Mouse (Mus musculus) lung, postnatal 36 days (tissue): ENCODE data around the gene Zfp574.

ENCODE experiments used
- DNase-seq: peaks from one replicate; pipeline ENCODE4 v3.0.0; 2022; ENCODE audit warnings: mixed read lengths

The Zfp574 gene

DNA sequence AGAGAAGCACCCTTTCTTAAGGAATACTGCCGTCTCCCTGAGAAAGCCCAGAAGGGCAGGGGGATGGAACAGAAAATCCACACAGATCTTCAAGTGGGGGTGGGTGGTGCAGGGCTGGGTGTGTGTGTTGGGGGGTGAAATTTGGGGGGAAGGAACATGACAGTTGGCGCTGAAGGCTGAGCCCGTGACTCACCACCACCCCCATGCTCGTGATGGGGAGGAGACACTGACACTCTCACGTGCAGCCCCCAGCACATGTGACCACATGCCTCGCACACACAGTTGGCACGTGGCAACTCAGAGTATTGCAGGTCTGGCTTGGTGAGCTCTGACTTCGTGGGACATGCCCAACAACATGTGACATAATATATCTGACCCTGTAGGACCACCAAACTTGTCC, 1.6 kb downstream of the Zfp574 start:
- no peak for DNase-seq

DNA sequence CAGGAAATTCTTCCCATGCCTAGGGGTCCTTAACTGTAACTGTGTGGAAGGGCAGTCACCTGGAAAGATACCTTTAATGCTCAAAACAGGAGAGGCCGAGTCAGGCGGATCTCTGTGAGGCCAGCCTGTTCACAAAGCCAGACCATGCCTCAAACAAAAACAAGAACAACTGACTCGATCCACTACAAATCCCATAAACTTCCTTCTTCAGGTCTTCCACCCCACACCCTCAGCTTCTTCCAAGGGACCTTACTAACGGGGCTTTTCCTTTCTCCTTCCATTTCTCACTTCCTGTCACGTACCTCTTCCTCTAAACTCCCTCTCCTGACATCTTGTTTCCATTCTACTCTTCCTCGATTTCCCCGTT, 3.9 kb downstream of the Zfp574 start:
- no peak for DNase-seq

DNA sequence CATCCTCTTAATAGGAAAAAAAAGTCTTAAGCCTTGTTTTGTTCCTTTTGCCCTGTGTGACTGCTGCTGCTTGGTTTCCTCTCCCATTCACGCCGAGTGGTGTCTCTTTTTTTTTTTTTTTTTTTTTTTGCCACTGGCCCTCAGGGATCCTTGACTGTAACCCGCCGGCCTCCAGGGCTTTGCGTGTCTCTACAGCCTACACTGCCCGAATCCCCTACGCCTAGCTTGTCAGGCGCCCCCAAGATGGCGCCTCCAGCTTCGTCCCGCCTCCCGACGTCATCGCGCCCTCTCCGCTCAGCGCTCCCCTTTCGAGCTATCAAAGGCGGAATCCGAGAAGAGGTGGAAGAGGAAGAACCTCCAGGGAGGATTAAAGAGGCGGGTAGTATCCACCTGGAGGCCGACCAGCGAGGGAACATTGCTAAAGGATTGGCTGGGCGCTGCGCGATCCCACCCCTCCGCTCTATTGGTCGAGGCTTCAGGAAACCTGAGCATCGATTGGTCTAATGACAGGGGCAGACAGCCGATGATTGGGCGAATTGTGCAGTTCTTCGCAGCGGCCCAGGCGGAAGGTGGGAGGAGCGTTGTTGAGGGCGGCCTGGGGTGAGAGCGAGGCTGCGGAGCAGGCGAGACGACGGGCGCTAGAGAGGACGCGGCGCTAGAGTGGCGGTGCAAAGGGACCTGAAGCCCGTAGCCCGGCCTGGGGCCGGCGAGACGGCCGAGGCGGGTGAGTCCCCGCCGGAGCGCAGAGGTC, 4.5 kb downstream of the Zfp574 start:
- peak; percentile 99 for DNase-seq

DNA sequence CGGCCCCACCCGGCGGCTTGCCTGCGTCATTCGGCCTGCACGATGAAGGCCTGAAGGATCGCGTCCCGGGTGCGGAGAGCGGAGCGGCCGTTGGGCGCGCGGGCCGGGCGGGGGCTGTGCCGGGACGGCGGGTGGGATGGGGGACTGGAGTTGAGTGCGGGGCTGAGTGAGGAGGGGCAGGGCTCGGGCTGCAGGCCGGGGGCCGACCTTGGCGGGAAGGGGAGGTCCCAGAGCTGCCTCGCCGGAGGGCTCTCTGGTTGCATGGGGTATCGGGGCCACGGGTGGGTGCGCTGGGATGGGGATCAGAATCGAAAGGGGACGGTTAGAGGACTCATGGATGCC, 5.0 kb downstream of the Zfp574 start:
- DNase-seq = no peak

DNA sequence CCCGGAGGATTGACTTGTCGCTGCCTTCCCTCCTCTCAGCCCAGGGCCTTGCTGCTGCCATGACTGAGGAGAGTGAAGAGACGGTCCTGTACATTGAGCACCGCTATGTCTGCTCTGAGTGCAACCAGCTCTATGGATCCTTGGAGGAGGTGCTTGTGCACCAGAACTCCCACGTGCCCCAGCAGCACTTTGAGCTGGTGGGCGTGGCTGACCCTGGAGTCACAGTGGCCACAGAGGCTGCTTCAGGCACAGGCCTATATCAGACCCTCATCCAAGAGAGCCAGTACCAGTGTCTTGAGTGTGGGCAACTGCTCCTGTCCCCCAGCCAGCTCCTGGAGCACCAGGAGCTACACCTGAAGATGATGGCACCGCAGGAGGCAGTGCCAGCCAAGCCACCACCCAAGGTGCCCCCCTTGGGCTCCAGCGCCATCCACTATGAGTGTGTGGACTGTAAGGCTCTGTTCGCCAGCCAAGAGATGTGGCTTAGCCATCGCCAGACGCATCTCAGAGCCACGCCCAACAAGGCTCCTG, 7.2 kb downstream of the Zfp574 start:
- peak; percentile 30 for DNase-seq

DNA sequence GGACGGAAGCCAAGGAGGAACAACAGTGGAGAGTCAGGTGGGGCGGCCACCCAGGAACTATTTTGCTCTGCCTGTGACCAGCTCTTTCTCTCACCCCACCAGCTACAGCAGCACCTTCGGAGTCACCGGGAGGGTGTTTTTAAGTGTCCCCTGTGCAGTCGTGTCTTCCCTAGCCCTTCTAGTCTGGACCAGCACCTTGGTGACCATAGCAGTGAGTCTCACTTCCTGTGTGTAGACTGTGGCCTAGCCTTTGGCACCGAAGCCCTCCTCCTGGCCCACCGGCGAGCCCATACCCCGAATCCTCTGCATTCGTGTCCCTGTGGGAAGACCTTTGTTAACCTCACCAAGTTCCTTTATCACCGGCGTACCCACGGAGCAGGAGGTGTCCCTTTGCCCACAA, 8.1 kb downstream of the Zfp574 start:
- DNase-seq = no peak

DNA sequence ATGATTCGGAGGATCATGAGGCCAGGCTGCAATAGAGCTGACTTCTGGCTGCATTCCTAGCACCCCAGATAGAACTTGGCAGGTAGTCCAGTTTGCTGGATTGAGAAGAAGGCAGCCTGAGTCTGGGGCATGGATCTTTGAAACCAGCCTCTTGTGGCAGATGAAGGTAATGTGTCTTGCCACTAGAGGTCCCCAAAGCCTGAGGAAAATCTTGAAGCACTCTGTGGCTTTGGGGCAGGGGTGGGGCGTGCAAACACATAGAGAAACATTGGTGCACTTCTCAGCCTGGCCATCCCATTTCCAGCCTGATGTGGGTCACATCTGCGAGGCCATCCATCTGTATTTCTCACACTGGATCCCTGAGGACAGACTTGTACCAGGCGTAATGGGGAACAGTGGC, 10.1 kb downstream of the Zfp574 start:
- DNase-seq = peak; percentile 71

DNA sequence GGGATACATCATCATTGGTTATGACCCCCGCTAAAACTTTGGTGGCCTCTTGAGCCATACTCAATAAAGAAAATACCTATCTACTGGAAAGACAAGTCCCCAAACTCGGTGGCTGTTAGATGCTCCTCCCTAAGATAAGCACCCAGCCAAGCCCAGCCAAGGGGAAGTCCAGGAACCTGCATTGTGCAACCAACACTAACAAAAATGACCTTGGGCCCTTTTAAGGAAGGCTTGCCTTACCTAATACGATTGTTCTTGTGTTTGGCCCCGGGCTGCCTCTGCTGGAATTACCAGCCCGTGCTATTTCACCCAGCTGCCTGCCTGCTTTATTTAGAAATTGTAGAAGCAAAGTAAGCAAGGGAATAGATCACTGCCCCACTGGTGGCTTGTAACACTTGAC, 12.3 kb downstream of the Zfp574 start:
- DNase-seq = peak; percentile 60

DNA sequence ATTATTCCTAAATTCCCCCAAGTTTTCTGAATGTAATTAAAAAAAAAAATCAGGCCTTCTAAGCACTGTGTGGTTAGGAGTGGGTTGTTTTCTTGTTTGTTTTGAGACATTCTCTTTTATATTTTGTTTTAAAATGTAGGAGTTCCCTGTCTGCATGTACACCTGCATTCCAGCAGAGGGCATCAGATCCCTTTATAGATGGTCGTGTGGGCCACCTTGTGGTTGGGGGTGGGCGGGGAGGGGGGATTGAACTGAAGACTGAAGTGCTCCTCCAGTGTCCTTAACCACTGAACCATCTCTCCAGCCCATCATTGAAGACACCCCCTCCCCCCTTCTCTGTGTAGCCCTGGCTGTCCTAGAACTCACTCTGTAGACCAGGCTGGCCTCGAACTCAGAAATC, 14.3 kb downstream of the Zfp574 start:
- no peak for DNase-seq

DNA sequence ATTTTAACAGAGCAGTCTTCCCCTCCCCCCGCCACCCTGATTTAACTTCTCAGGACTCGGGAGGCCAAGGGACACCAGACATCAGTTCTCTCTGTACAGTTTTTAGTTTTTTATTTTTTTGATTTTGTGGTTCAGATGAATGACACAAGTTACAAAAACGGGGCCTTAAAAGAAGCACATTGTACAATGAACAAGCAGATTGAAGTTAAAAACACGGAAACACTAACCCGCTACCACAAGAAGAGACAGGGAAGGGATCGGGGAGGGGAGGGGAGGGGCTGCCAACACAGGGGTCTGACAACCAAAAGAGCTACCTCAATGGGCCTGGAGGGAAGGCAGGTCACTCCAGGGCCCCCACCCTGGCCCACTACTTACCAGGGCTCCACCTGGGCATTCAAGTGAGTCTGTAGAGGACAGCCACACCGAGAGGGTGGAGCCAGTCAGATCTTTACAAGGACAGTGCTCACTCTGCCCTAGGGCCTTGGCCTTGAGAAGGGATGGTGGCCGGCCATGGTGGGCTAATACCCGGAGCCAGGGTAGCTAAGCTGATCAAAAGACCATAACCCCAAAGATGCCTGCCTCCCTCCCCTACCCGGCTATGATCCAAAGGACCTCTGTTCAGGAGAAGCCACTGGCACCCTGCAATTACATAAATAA, 15.0 kb downstream of the Zfp574 start:
- DNase-seq = no peak

DNA sequence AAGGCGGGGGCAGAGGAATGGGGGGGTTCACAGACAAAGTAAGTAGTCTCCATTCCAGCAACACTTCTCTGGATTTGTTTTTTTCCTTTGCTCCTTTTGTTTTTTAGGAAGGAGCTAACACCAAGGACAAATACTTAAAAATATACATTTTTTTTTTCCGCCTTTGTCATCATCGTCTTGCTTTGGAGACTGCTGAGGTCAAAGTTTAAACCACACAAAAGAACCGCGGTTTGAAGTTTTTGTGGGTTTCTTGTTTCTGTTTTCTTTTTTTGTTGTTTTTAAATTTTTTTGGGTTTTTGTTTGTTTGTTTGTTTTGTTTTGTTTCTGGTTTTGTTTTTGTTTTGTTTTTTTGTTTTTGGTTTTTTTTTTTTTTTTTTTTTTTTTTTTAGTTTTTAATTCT, 15.6 kb downstream of the Zfp574 start:
- no peak for DNase-seq

DNA sequence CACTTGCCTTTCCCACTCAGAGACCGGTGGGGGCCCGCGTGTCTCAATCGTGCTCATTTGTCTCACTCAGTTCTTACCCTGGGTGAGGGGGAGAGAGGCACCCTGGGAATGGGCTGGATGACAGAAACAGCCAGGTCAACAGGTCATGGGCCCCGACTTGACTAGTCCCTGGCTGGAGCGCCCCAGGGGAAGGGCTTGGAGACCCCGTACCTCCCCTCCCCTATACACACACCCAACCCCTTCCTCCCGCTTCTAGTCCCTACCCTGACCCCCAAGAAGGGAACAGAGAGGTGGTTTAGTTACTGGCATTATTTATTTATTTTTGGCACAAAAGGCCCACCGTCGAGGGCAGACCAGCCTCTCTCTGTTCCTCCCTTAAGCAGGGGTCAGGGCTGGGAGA, 16.2 kb downstream of the Zfp574 start:
- DNase-seq = no peak

DNA sequence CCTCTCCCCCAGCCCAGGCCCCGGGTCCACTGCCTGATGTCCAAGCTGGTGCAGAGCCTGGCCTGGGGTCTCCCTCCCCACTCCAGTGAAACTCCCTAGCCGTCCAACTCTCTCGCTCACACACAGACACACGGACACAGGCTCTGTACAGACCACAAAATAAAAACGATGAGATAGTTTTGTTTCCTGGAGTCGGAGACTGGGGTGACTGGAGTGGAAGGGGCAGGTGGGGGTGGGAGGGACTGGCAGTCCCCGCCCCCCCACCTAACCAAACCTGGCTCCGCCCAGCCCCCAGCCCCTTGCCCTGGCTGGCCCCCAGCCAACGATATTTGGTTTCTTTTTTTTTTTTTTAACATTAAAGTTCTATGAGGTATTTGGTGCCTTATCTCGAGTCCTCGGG, 16.6 kb downstream of the Zfp574 start:
- no peak for DNase-seq

DNA sequence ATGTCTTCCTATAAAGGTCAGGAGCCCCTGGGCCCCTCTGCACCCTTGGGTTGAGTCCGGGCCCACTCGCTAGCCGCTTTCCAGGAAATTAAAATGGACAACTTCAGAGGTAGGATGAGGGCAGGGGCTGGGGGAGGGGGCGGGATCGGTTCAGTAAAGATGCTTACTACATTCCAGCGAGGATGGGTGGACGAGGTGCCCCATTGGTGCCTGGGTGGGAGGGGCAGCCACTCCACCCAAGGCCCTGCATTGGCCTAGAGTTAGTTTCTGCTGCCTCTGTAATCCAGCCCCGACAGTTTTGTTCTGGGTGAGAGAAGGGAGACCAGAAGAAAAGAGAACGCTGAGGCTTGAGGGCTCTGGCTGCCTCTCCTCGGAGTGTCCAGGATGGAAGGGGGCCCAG, 17.5 kb downstream of the Zfp574 start:
- DNase-seq = no peak

DNA sequence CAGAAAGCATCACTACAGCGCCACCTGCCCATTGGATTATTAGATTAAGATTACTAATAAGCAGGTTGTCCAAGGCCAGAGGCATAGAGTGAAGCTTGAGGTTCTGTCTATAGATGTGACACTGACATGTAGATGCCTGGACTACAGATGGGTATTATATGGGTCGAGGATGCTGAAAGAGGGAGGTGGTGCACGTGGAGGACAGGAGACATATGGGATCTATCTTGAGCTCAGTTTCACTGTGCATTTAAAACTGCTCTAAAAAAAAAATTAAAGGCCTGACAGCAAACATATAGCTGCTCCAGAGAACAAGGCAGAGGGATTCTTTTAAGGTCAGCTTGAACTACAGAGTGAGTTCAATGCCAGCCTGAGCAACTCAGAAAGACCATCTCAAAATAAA, 25.8 kb downstream of the Zfp574 start:
- DNase-seq = no peak

DNA sequence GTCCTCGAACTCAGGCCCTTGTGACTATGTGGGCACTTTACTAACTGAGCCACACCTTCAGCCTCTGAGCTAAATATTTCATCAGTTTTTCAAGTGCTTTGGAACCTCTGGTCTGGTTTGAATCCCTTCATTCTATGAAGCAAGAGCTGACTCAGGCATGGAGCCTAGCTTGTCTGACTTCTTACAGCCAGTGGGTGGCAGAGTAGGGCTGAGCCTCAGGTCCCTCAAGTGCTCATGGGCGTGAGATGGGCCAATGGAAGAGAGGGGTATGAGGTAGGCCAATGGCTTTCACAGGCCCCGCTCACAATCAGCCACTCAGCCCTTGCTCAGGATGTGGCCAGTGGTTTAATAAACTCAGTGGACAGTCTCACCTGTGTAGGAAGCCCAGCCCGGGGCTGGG, 27.2 kb downstream of the Zfp574 start:
- DNase-seq = no peak

DNA sequence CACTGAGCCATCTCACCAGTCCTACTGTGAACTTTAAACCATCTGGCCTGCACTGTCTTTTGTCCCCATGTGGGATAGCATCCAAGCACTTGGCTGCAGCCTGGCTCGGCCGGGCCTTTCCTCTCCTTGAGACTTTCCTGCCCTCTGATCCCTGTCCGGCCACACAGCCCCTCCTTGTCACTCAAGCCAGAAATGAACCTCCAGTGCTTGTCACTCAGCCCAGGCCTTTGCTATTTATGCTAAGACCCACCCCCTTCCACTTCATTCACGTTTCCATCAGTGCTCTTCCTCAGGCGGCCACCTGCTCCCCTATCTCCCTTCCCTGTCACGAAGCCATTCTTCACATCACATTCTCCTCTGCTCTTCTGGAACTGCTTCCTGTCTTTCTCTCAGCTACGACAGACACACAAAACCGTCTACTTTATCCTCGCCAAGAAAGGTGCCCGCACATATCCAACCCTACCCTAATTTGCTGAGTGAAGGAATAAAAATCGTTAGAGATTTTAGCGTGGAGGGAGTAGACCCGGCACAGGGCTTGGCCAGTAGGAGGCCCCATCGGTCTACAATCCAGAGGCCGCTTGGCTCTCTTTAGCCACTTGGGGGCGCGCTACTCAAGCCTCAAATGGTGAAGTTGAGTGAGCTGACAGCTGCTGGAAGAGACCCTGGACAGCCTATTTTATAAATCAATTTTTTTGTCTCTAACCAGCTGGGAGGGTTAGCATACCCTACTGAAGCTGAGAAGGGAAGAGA, 33.2 kb downstream of the Zfp574 start:
- DNase-seq = peak; percentile 88

DNA sequence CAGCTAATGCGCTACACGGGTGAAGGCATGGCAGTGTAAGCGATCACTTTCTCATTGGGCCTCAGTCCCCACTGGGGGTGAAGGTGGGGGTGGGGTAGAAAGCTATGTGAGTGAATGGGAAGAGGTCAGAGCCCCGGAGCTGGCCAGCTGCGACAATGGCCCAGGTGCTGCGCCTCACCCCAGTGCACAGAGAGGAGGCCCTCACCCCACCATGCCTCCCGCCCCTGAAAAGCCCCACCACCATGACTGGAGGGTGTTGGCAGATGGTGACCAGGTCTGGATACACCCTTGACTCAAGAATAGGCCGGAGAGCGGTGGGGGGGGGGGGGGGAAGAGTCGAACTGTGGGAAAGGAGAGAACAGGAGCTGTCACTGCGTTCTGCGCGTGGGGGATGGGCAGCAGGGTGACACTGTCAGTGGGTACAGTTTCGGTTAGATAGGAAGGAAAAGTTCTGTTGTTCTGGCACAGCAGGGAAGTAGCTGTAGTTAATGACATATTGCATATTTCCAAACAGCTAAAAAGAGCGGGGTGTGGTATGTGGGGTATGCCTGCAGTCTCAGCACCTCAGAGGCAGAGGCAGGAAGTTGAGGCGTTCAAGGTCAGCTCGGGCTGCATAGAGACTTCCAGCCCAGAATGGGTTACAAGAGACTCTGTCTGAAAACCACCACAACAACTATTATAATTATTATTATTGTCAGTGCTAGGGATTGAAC, 34.6 kb downstream of the Zfp574 start:
- peak; percentile 14 for DNase-seq

DNA sequence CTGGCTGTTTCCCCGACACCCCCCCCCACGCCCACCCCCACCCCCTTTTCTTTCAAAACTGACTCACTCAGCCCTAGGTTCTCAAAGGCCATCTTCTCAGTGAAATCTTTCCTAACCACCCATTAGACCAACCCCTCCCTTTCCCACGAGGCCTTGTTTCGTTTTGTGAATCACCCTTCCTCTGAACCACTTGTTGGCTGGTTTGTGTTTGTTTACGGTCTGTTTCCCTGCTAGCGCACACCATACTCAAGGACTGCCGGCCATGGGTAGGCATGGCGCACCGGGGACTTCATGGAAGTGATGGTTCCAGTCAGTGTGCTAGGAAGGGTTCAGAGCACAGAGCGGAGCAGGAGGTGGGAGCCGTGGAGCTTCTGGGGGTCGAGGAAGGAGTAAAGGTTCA, 37.0 kb downstream of the Zfp574 start:
- no peak for DNase-seq

DNA sequence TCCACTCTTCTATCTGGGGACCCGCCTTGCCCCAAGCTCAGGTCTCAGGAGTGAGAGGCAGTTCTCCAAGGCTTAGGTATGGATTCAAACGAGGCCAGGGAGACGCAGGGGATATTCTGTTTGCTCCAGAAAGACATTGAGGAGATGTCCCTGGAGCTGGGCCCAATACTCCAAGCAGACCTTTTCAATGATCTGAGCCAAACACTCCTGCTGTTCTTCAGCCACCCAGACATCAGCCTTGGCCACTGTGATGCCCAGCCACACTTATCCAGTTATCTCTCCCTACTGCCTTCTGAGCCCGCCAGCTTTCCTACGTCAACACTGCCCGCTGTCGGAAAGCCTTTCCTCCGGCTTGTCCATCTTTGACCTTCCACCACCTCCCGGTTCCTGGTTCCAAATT, 38.0 kb downstream of the Zfp574 start:
- DNase-seq = no peak

DNA sequence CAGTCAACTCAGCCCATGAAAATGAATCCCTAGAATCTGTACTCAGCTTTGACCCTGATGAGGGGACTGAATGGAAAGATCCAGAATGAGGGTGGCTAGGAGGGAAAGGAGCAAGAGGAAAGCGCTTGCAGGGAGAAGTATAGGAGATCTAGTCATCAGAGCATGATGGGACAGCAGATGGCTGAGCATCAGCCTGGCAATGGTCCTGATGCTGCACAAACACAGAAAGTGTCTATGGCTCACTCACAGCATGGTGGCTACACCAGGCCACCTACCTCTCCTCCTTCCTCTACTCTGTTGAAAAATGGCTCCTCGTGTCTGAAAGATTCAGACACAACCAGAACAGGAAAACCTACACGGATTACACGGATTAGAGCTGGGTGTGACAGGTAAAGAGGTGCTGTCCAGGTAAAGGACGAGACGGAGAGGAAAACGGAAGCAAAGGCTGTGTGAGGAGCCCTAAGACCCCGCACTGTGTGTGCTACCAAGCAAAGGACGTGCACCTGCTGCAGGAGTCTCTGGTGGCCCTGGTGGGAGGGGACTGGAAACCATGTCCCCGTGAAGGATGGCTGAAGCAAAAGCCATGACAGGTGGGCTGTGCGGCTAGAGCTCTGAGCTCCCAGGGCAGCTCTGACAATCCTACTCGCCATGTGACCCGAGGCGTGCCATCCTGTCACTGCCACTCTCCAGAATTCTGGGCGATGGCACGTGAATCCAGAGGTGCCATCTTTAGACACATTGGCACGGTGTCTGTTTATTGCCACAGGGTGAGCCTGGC, 40.0 kb downstream of the Zfp574 start:
- no peak for DNase-seq

DNA sequence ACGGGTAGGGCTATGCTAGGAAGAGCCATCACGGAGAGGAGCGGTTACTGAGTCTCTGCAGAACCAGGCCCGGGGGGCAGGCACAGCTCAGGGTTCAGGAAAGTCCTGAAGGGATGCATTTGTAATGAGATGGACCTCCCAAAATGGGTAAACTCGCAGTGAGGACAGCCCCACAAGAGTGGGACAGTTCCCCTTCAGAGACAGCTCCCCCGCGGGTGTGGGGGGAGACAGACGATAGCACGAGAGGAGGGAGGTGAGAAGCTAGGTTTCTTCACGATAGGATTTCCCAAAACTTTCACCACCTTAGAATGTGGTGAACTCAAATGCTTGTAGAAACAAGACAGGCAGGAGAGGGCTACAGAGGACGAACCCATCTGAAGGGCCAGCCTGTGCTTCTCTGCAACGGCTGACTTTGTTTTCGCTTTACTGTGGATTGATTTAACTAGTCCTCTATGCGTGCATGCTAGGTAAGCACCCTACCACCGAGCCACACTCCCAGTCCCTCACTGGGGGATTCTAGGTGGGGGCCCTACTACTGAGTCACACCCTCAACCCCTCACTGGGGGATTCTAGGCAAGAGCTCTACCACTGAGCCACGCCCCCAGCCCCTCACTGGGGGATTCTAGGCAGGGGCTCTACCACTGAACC, 40.7 kb downstream of the Zfp574 start:
- DNase-seq = no peak
